Mouse (Mus musculus) regulatory T cell (primary cell): ENCODE results near the gene Rere.

Experiments
- in situ Hi-C: fragments of 300-600 bp; cut with MboI, MseI; formaldehyde crosslinking; loops from one replicate; pipeline ENCODE4 v1.15.1; 2025; ENCODE audit warnings: high pct_unique_total_duplicates

The Rere gene

GRCm38 (mm10) chr4:150656504-150656903 lies 375.1 kb downstream of the Rere start:
- in situ Hi-C loops: loop anchor here (25.0 kb wide), 1 partner anchor 231 kb away; no protein-coding TSS in a partner anchor

- in situ Hi-C loops: loop anchor here (25.0 kb wide), 1 partner anchor 227 kb away; no protein-coding TSS in a partner anchor
Observed at GRCm38 (mm10) chr4:150659926-150660610, 378.6 kb downstream of the Rere start.

GRCm38 (mm10) chr4:150661886-150662285 lies 380.4 kb downstream of the Rere start:
- in situ Hi-C loops: loop anchor here (25.0 kb wide), 1 partner anchor 225 kb away; no protein-coding TSS in a partner anchor

GRCm38 (mm10) chr4:150663192-150663591 lies 381.7 kb downstream of the Rere start:
- in situ Hi-C loops: loop anchor here (25.0 kb wide), 1 partner anchor 224 kb away; no protein-coding TSS in a partner anchor

GRCm38 (mm10) chr4:150664726-150665125 lies 383.3 kb downstream of the Rere start:
- in situ Hi-C loops: loop anchor here (25.0 kb wide), 1 partner anchor 223 kb away; no protein-coding TSS in a partner anchor

GRCm38 (mm10) chr4:150665806-150666205 lies 384.4 kb downstream of the Rere start:
- in situ Hi-C loops: loop anchor here (25.0 kb wide), 1 partner anchor 221 kb away; no protein-coding TSS in a partner anchor
